Mouse (Mus musculus) kidney, embryonic 14.5 days (tissue): ENCODE measurements around the gene Tepsin. TPM values are rescaled to one million over a fixed set of nuclear protein-coding genes. Genes with fewer than 3 reads are reported as not detected.

ENCODE experiments used
- ATAC-seq: fragments of 200-750 bp; cut with Nextera tagmentation; 2 replicates; pipeline ENCODE4 v1.8.0; 2017; ENCODE audit warnings: moderate number of reproducible peaks, mild to moderate bottlenecking, moderate TSS enrichment, moderate library complexity; ENCODE audit not compliant: low FRiP score, low TSS enrichment
- H3K27ac ChIP-seq: fragments of 300-500 bp; sonication (generic); 2 replicates; pipeline ENCODE4 v1.5.1; 2014; ENCODE audit warnings: low read depth, mild to moderate bottlenecking, low read length, moderate library complexity, mixed read lengths
- H3K27me3 ChIP-seq: fragments of 300-500 bp; sonication (generic); 2 replicates; pipeline ENCODE4 v1.6.1; 2014; ENCODE audit warnings: mild to moderate bottlenecking, low read length; ENCODE audit not compliant: control insufficient read depth, insufficient read depth
- H3K36me3 ChIP-seq: fragments of 300-500 bp; sonication (generic); 2 replicates; pipeline ENCODE4 v1.6.1; 2014; ENCODE audit warnings: low read length, mixed read lengths; ENCODE audit not compliant: control insufficient read depth, insufficient read depth
- H3K4me1 ChIP-seq: fragments of 300-500 bp; sonication (generic); 2 replicates; pipeline ENCODE4 v1.6.1; 2014; ENCODE audit warnings: low read length, mixed read lengths; ENCODE audit not compliant: control insufficient read depth, insufficient read depth
- H3K4me2 ChIP-seq: fragments of 300-500 bp; sonication (generic); replicated peaks from 2 replicates; pipeline ENCODE4 v1.6.1; 2014; ENCODE audit warnings: low read depth, mild to moderate bottlenecking, low read length
- H3K4me3 ChIP-seq: fragments of 300-500 bp; sonication (generic); 2 replicates; pipeline ENCODE4 v1.5.1; 2014; ENCODE audit warnings: mild to moderate bottlenecking, low read length
- H3K9ac ChIP-seq: fragments of 300-500 bp; sonication (generic); 2 replicates; pipeline ENCODE4 v1.6.1; 2014; ENCODE audit warnings: low read depth, mild to moderate bottlenecking, low read length, moderate library complexity
- H3K9me3 ChIP-seq: fragments of 300-500 bp; sonication (generic); 2 replicates; pipeline ENCODE4 v1.6.1; 2016; ENCODE audit warnings: low read length; ENCODE audit not compliant: control insufficient read depth
- WGBS: fragments of 180-500 bp; shearing (Covaris S2); extraction: QIAGEN DNeasy Blood & Tissue Kit; methylation state at CpG from one replicate; pipeline ENCODE4 v1.1.7; 2014; 5-methylcytosine and 5-hydroxymethylcytosine counted together
- polyA plus RNA-seq: library from polyadenylated mRNA; unstranded; fragments of >200 nt; fragmentation: Nextera tagmentation; extraction: Ambion mirVana; gene quantifications from 2 replicates; pipeline ENCODE4 v1.2.1, GENCODE M21; 2014

Tepsin gene
- polyA plus RNA-seq, 1 experiment from 2014 or later, result 15.6 TPM

DNA sequence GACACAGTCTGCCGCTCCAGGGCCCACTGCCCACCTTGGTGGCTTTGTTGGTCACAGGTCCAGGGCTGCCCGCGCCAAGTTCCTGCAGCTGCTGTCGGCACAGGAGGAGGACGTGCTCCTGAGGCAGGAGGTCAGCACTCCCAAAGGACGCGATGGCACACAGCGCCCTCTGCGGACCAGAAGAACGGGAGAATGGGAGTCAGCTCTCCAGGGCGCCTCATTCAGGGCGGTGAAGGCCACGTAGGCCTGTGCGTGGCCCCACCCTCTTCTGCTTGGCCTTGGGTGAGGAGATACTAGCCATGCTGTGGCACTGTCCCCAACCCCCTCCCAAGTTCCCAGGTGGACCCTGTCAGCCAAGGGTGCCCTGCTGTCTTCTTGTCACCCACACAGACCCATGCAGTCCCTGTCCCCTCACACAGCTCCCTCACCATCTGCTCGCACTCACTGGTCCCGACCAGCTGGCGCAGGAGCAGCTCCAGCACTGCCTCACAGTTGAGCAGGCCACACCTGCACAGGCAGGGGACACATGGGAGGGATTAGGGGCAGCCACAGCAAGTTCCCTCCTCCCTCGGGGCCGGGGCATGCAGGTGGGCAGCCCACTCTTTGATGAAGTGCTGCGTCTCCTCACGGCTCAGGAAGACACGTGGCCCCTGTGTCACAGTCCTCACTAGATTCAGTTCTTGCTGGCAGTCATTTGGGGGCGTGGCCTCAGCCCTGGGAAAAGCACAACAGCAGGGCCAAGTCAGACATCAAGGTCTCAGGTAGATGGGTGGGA, 5.5 kb downstream of the Tepsin start:
- H3K36me3 ChIP-seq, result peaks cover 48% of the 10 kb centered on the region
- no peaks in the 10 kb centered on the region for H3K27me3 ChIP-seq
- peak; percentile 24; the same call in 1 of the 2 replicates for ATAC-seq
- H3K9ac ChIP-seq, result no peak overlapping the region
- no peak overlapping the region for H3K27ac ChIP-seq
- no peaks in the 10 kb centered on the region for H3K9me3 ChIP-seq
- H3K4me3 ChIP-seq, result no peak overlapping the region
- WGBS, result 75% methylated on average over 23 of the region's 23 CpGs
- no peak overlapping the region for H3K4me2 ChIP-seq
- H3K4me1 ChIP-seq, result peaks cover 6% of the 10 kb centered on the region

DNA sequence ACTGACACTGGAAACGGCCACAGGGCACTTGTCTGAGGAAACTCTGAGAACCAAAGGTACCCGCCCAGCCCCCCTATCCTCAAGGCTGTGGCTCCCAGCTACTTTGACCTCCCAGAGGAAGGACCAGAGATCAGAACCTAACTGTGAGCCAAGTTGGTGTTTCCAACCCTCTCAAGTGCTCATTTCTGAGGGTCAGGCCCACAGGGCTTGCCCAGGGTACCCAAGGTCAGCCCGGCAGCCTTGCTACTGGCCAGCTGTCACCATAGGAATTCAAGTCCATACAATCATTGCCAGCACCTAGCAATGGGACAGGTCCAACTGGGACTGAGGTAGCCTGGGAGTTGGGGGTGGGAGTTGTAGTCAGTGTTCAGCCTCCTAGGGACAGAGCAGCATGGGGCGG, 7.9 kb downstream of the Tepsin start:
- WGBS, result 89% methylated on average over 4 of the region's 4 CpGs
- ATAC-seq, result no peak
- H3K36me3 ChIP-seq, result peaks cover 45% of the 10 kb centered on the region

DNA sequence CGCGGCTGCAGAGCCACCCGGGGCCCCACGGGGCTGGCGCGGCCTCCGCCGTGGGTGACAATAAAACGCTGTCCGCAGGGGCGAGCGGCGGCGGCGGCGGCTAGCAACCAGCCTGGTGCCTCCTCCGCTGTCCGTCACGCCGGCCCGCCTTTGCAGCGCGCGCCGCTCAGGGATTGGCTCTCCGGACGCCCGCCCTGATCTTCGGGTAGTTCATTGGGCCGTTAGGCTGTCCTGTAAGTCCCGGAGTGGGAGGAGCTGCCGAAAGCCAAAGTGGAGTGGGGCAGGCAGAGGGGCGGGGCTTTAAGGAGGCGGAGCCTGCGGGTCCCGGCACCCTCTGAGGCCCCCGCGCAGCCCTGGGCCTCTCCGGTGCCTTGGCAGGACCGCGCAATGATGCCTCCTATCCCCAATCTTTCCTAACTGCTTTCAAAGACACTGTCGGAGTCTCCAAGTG, 11.8 kb downstream of the Tepsin start, which contains the start of gene Cep131:
TSS of gene Cep131 (minus strand) at position 126 of the 451 bp plus-strand sequence.
- H3K4me2 ChIP-seq, result peak within 1 kb of the TSS; percentile 91
- no peaks in the 10 kb centered on the region for H3K9me3 ChIP-seq
- no peaks in the 10 kb centered on the region for H3K27me3 ChIP-seq
- peak within 1 kb of the TSS; percentile 75 for H3K4me3 ChIP-seq
- under 1% methylated on average over 42 of the region's 42 CpGs for WGBS
- peaks cover 23% of the 10 kb centered on the region for H3K36me3 ChIP-seq
- peak within 1 kb of the TSS; percentile 25; the same call in 1 of the 2 replicates for H3K27ac ChIP-seq
- peak within 1 kb of the TSS; percentile 90 for H3K9ac ChIP-seq
- H3K4me1 ChIP-seq, result peaks cover 9% of the 10 kb centered on the region
- peak; percentile 98 for ATAC-seq

More for the DNA sequence above, 7.9 kb downstream of the Tepsin start:
- Histone ChIP-seq H3K4me3 (no peak overlapping the region), H3K4me2 (no peak overlapping the region), H3K27ac (no peak overlapping the region), H3K4me1 (peaks cover 4% of the 10 kb centered on the region), H3K27me3 (no peaks in the 10 kb centered on the region), H3K9me3 (no peaks in the 10 kb centered on the region), H3K9ac (no peak overlapping the region)

DNA sequence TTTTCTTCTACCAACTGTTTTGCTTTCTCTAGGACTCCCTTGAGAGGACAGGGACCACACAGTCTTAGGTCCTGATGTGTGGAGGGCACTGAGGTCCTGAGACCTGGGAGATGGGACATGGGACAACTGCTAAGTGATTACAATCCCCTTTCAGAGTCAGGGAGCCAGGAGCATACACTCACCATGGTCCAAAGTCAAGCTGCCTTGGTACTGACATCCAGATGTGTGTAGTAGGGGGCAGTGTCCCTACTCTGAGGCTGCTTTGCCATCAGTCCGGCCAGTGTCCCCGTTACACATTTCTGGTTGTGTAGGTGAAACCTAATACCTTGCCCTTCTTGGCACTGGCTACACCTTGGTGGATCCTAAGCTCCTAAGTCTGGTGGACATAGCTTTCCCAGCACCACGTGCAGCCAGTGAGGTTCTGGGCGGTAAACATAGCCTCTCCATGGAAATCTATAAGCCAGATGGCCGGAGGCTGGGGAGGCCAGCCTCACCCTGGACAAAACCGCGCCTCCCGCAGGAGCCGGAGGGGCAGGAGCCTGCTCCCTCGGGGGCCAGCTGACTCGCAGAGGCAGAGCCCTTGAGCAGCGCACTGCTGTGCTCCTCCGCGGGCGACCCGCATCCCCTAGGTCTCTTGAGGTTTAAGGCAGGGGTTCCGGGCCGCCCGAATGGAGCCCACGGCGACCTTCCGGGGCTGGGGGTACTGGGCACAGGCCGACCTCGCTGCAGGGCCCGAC, 12.5 kb downstream of the Tepsin start:
- Histone ChIP-seq H3K4me3 (peak overlapping the region; percentile 75), H3K9ac (peak overlapping the region; percentile 90), H3K36me3 (peaks cover 21% of the 10 kb centered on the region; the same call in 1 of the 2 replicates), H3K27me3 (no peaks in the 10 kb centered on the region), H3K4me1 (peaks cover 9% of the 10 kb centered on the region), H3K9me3 (no peaks in the 10 kb centered on the region), H3K4me2 (peak overlapping the region; percentile 91), H3K27ac (peak overlapping the region; percentile 25; the same call in 1 of the 2 replicates)
- peak; percentile 39 for ATAC-seq
- WGBS, result 0% methylated on average over 25 of the region's 25 CpGs

DNA sequence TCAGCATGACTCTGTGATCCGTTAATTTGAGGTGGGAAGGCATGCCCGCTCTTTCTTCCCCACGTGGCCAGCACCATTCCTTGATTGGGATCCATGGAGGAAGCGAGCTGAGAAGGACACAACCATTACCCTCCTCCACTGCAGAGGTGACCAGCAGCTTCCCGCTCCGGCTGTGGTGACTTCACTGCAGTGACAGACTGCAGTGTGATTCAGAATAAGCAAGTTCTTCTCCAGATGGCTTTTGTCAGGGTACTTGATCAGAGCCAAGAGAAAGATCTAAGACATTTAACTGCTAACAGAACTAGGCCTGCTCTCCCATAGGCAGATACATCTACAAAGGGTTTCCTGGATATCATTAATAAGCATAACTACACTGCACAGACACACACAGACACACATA, 18.2 kb downstream of the Tepsin start:
- no peak overlapping the region for H3K4me3 ChIP-seq
- no peaks in the 10 kb centered on the region for H3K9me3 ChIP-seq
- H3K4me1 ChIP-seq, result peaks cover 1% of the 10 kb centered on the region
- H3K27me3 ChIP-seq, result no peaks in the 10 kb centered on the region
- H3K4me2 ChIP-seq, result no peak overlapping the region
- no peak for ATAC-seq
- H3K9ac ChIP-seq, result no peak overlapping the region
- 76% methylated on average over 6 of the region's 6 CpGs for WGBS
- no peak overlapping the region for H3K27ac ChIP-seq
- peaks cover 66% of the 10 kb centered on the region for H3K36me3 ChIP-seq

DNA sequence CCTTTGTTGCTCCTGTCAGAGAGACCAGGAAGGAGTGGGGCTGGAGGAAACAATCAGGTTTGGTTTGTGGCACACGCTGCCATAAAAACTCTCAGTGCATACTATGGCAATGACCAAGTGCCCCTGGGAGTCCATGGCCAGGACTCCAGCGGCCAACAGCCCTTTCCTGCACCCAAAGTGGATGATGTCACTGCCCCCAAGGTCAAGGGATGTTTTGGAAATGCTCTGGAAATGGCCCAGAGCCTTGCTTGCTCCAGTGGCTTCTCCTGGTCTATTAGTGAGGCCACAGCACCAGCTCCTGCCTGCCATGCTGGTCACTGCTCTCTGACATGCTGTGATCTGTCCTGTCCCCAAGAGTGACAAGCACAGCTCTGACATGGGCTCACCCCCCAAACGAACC, 22.3 kb downstream of the Tepsin start:
- Histone ChIP-seq H3K4me3 (no peak overlapping the region), H3K27ac (no peak overlapping the region), H3K36me3 (peaks cover 81% of the 10 kb centered on the region), H3K4me1 (no peaks in the 10 kb centered on the region), H3K9me3 (no peaks in the 10 kb centered on the region), H3K27me3 (no peaks in the 10 kb centered on the region), H3K9ac (no peak overlapping the region), H3K4me2 (no peak overlapping the region)
- no peak for ATAC-seq
- 73% methylated on average over 3 of the region's 3 CpGs for WGBS

DNA sequence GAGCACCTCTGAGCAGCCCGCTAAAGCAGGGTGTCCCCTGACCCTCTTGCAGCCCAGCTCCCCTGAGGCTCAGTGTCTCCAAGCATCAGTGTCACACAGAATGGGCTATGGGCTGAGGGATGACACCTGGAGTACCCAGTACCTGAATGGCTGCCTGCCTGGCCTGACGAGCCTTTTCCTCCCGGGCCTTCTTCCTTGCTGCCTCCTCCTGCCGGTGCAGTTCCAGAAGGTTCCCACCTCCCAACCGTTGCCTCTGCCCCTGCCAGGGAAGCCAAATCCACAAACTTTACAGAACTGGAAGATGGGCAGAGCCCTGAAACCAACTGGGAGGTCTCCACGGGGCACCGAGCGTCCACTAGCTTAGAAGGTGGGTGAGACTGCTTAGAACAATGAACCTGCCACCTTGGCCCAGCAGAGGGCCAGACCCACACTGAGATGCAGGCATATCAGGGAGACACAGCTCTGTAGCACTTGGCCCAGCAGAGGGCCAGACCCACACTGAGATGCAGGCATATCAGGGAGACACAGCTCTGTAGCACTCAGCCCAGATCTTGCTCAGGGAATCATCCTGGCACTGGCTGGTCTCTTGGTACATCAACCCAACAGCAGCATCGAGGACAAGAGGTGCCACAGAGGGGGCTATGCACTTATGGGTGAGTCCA, 25.4 kb downstream of the Tepsin start:
- Histone ChIP-seq H3K27ac (no peak overlapping the region), H3K9me3 (no peaks in the 10 kb centered on the region), H3K27me3 (no peaks in the 10 kb centered on the region), H3K9ac (no peak overlapping the region), H3K4me2 (no peak overlapping the region), H3K4me1 (0 out of 2 replicates have a peak, but pooled peaks cover 4% of the 10 kb centered on the region), H3K36me3 (peaks cover 81% of the 10 kb centered on the region), H3K4me3 (no peak overlapping the region)
- 88% methylated on average over 9 of the region's 9 CpGs for WGBS
- ATAC-seq, result no peak

DNA sequence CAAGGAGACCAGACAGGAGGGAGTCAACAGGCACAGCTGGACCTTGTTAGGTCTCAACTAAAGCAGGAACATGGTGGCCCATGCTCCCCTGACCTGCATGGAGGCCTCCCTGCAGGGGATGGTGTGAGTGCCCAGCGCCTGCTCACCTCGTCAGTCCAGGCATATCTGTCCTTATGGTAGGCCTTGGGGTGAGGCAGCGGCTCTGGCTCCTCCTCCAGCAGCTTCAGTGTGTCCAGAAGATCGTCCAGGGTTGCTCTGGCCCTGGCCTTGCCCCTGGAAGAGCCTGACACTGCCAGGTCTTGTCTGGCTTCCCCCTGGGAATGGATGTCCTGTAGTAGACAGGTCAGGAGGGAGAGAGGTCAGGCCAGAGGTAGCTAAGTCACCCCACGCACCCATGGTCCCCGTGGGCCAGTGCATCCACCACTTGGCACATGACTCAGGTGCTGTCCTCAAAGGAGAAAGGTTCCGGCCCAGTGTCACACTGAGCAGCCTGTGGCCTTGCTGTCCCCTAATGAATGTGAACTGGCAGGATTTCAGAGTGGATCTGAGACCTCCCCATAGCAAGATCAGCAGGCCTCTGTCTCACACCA, 26.7 kb downstream of the Tepsin start:
- Histone ChIP-seq H3K9ac (no peak overlapping the region), H3K27ac (no peak overlapping the region), H3K36me3 (peaks cover 83% of the 10 kb centered on the region), H3K27me3 (no peaks in the 10 kb centered on the region), H3K9me3 (no peaks in the 10 kb centered on the region), H3K4me3 (no peak overlapping the region), H3K4me2 (no peak overlapping the region), H3K4me1 (0 out of 2 replicates have a peak, but pooled peaks cover 4% of the 10 kb centered on the region)
- ATAC-seq, result no peak
- WGBS, result 79% methylated on average over 7 of the region's 7 CpGs
